Mouse (Mus musculus) macrophage (primary cell): ENCODE results near the gene Btn2a2. TPM values are rescaled to one million over a fixed set of nuclear protein-coding genes. Genes with fewer than 3 reads are reported as not detected.

Experiments
- H3K27ac ChIP-seq: fragments of 350-480 bp; formaldehyde crosslinking; 2 replicates; pipeline ENCODE4 v1.9.0; 2021
- H3K36me3 ChIP-seq: fragments of 350-480 bp; formaldehyde crosslinking; 2 replicates; pipeline ENCODE4 v1.9.0; 2021; ENCODE audit errors: inconsistent target
- H3K4me3 ChIP-seq: fragments of 350-480 bp; formaldehyde crosslinking; 2 replicates; pipeline ENCODE4 v1.9.0; 2021; ENCODE audit errors: inconsistent target
- H3K79me2 ChIP-seq: fragments of 350-480 bp; formaldehyde crosslinking; 2 replicates; pipeline ENCODE4 v1.9.0; 2021; ENCODE audit errors: inconsistent target
- WGBS: methylation state at CpG from one replicate; pipeline ENCODE4 v1.1.7; 2026; ENCODE audit warnings: inconsistent platforms; ENCODE audit not compliant: missing documents; 5-methylcytosine and 5-hydroxymethylcytosine counted together
- polyA plus RNA-seq: library from polyadenylated mRNA; stranded (reverse); fragments of 250-400 nt; gene quantifications from 3 replicates; pipeline ENCODE4 v1.2.4, GENCODE M21; 2018; ENCODE audit warnings: inconsistent platforms

Gene Btn2a2
- polyA plus RNA-seq, 1 experiment from 2014 or later = not detected

DNA sequence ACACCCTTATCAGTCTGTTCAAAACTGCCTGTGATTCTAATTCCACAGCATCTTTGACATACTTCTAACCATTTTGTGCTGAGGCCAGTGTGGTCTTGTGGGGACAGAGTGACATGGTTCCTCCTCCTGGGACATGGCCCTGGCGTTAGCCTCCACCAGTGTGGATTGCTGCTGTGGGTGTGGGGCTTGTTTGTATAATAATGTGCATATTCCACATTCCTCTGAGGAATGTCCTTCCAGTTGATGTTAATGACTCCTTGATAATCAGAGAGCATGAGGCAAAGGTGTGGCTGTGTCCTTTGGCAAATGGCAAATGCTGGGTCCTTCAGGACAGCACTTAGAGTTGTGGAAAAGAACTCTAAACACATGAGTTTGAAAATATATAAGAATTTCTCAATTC is 24.9 kb upstream of the Btn2a2 start:
- H3K79me2 ChIP-seq = no peaks in the 10 kb centered on the region
- H3K36me3 ChIP-seq = no peaks in the 10 kb centered on the region
- H3K4me3 ChIP-seq = no peak overlapping the region
- 100% methylated on average over 1 of the region's 1 CpGs for WGBS
- H3K27ac ChIP-seq = no peak overlapping the region

DNA sequence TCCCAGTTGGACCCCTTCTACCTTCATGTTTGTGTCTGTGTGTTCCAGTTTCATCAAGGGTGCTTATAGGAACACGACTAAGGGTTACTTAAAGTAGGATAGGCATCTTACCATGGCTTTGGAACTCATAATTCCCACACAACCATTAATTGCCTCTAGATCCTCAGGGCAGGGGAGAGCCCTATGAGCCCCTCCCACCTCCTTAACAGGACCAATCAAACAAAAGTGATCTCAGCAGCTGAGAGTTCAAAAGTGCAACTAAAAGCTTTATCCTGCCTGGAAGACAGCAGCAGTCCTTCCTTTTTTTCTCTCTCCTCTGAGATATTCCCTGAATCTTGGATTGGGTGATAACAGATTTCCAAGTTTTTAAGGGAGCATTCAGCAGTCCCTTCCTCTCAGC is 21.5 kb upstream of the Btn2a2 start:
- WGBS = 69% methylated on average over 1 of the region's 1 CpGs
- H3K36me3 ChIP-seq = no peaks in the 10 kb centered on the region
- no peaks in the 10 kb centered on the region for H3K79me2 ChIP-seq
- H3K27ac ChIP-seq = no peak overlapping the region
- H3K4me3 ChIP-seq = no peak overlapping the region

DNA sequence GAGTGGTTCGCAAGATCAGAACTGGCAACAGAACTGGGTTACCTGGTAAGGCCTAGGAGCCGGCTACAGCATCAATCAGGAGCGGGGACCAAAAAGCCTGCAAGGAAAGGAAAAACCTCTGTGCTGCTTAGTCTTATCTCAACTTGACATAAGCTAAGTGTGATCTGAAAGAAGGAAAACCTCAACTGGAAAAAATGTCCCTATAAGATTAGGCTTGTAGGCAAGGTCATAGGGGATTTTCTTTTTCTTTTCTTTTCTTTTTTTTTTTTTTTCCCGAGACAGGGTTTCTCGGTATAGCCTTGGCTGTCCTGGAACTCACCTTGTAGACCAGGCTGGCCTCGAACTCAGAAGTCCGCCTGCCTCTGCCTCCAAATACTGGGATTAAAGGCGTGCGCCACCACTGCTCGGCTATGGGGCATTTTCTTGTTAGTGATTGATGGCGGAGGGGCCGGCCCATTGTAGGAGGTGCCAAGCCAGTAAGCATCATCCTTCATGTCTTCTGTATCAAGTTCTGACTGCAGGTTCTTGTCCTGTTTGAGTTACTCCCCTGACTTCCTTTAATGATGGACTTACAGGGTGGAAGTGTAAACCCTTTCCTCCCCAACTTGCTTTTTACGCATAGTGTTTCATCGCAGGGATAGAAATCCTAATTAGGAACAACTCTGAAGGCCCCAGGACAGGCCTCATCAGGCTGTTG is 18.3 kb upstream of the Btn2a2 start:
- no peak overlapping the region for H3K27ac ChIP-seq
- no peak overlapping the region for H3K4me3 ChIP-seq
- H3K36me3 ChIP-seq = no peaks in the 10 kb centered on the region
- WGBS = 83% methylated on average over 12 of the region's 14 CpGs
- H3K79me2 ChIP-seq = no peaks in the 10 kb centered on the region

DNA sequence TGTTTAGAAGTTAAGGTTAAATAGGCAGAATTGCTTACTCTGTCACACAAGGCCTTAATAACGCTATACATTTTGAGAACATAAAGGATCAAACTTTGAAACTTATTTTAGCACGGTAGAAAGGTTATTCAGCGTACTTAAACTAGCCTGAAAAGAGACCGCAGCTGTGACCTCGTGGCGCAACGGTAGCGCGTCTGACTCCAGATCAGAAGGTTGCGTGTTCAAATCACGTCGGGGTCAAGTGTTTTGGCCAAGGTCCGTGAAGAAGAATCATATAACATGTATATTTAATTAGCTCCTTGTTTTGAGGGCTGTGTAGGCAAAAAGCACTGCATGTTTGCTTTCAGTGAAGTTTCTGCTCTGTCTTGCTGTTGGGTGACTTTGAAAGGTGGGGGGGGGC is 17.7 kb upstream of the Btn2a2 start:
- no peaks in the 10 kb centered on the region for H3K36me3 ChIP-seq
- no peaks in the 10 kb centered on the region for H3K79me2 ChIP-seq
- H3K27ac ChIP-seq = no peak overlapping the region
- WGBS = 57% methylated on average over 13 of the region's 13 CpGs
- H3K4me3 ChIP-seq = no peak overlapping the region

DNA sequence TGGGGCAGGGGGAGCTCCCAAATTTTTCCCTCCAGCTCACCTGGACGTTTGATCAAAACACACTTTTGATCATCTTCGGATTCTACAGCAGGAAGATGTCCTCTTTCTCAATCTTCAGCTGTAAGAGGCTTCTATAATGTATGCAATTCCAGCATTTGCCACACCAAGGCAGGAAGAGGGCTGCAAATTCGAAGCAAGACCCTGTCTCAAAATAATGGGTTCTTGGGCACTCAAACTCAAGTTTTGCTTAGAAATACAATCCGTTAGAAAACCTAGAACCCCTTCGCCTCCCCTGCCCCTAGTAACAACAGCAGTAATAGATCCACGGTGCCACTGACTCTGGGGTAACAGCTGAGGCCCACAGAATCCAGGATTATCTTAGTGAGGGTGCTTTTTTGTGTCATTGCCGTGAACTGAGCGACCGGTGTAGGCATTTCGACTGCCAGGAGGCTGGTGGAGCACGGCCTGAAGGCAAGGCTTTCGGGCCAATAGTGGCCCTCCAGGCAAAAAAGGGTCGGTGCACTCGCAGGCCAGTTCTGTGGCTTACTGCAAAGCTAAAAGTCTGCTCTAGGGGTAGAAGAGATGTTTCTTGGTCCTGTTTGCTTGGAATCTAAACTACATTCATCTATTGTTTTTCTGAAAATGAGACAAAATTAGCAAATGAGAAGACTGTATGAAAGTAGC is 17.1 kb upstream of the Btn2a2 start:
- WGBS = 67% methylated on average over 13 of the region's 14 CpGs
- no peaks in the 10 kb centered on the region for H3K36me3 ChIP-seq
- no peak overlapping the region for H3K4me3 ChIP-seq
- H3K79me2 ChIP-seq = no peaks in the 10 kb centered on the region
- no peak overlapping the region for H3K27ac ChIP-seq

DNA sequence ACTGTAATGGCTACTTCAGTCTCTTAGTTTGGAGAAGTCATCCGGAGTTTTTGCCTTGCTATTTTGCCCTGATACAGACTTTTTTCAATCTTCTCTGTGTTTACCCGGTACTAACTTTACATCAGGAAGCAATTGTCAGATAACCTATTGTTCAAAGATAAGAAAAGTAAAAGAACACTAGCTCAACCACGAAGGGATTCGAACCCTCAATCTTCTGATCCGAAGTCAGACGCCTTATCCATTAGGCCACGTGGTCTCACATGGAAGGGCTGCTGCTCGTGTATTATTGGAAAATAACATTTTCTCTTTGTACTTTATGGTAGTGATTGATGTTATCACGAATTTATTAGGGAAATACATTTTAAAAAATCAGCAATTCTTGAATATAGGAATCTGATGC is 15.1 kb upstream of the Btn2a2 start:
- Histone ChIP-seq H3K36me3 (no peaks in the 10 kb centered on the region), H3K4me3 (no peak overlapping the region), H3K27ac (no peak overlapping the region), H3K79me2 (no peaks in the 10 kb centered on the region)
- WGBS = 21% methylated on average over 9 of the region's 9 CpGs

DNA sequence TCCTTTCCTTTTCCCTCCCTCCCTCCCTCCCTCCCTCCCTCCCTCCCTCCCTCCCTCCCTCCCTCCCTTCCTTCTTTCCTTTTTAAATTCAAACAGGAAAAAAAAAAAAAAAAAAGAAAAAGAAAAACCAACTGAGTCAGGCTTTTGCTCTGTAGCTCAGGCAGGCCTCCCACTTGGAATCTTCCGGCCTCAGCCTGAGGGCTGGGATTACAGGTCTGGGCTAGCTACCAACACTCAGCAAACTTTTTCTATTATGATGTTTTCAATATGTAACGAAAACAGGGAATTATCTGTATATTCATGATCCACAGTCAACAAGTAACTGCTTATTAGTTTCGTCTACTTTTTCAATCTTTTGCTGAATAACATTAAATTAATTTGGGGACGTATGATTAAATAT is 14.3 kb upstream of the Btn2a2 start:
- 83% methylated on average over 4 of the region's 4 CpGs for WGBS
- Histone ChIP-seq H3K4me3 (no peak overlapping the region), H3K36me3 (no peaks in the 10 kb centered on the region), H3K79me2 (no peaks in the 10 kb centered on the region), H3K27ac (no peak overlapping the region)

DNA sequence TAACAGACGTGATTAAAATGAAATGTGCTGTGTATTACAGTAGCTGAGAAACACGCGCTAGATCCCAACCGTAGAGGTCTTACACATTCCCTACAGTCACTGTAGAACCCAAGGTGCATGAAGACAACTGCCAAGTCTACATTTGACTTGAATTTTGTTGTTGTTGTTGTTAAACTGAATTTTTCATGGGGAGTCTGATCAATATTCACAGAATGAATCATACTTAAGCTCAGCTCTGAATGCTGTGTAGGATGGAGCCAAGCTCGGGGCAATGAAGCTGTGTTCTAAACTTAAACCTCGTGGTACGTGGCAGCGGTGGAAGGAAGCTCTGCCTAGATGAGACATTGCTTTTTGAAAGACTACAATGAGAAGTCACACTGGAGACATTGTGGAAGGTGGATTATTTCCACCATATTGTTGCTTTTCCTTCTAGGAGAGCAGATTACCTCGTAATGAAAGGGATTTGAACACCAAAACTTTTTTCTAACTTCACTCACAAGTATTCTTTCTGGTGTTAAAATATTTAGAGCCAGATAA is 13.4 kb upstream of the Btn2a2 start:
- H3K27ac ChIP-seq = no peak overlapping the region

DNA sequence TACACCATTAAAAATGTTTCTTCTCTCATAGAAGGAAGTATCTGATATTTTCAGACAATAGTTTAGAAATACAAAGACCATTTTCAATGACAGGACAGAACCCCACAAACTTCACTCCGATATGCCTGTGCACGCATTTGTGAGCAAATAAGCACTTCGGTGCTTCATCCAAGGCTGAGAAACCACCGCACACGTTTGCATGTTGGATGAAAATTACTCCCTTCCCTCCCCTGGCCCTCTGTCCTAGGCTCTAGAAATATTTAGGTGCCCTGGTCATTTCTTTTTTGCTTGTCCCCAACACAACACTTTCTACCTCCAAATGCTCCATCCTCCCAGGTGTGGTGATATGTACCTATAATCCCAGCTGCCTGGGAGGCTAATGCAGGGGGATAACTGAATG is 12.9 kb upstream of the Btn2a2 start:
- Histone ChIP-seq H3K36me3 (no peaks in the 10 kb centered on the region), H3K79me2 (no peaks in the 10 kb centered on the region), H3K27ac (no peak overlapping the region), H3K4me3 (no peak overlapping the region)
- WGBS = 64% methylated on average over 5 of the region's 5 CpGs

More for the DNA sequence above, 13.4 kb upstream of the Btn2a2 start:
- H3K79me2 ChIP-seq = no peaks in the 10 kb centered on the region
- H3K36me3 ChIP-seq = no peaks in the 10 kb centered on the region
- 83% methylated on average over 9 of the region's 9 CpGs for WGBS
- H3K4me3 ChIP-seq = no peak overlapping the region

DNA sequence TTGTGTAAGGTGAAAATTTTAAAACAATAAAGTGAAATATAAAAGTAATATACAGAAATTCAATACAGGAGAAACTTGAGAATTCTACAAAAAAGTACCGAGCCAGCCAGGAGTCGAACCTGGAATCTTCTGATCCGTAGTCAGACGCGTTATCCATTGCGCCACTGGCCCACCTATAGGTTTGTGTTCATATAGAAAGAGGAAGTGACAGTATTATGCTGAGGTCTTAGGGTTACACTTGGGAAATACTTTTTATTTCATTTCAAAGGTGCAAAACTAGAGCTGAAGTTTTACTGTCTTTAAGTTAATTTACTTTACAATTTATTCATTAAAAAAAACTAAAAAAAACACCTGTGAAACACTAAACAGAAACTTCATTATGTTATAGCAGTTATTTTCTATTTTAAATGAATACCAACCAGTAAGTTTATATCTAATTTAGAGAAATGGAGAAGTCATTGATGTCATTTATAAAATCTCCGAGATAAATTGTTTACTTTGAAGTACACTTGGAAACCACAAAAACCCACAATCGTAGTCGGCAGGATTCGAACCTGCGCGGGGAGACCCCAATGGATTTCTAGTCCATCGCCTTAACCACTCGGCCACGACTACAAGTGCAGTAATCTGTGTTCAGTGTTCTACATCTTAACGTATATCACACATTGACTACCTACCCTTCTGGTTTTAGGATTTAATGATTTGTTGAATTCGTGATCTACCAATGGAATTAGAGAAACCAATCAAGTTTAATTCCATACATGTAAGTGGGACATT is 12.0 kb upstream of the Btn2a2 start:
- H3K4me3 ChIP-seq = no peak overlapping the region
- no peaks in the 10 kb centered on the region for H3K79me2 ChIP-seq
- 20% methylated on average over 17 of the region's 17 CpGs for WGBS
- no peak overlapping the region for H3K27ac ChIP-seq
- no peaks in the 10 kb centered on the region for H3K36me3 ChIP-seq

DNA sequence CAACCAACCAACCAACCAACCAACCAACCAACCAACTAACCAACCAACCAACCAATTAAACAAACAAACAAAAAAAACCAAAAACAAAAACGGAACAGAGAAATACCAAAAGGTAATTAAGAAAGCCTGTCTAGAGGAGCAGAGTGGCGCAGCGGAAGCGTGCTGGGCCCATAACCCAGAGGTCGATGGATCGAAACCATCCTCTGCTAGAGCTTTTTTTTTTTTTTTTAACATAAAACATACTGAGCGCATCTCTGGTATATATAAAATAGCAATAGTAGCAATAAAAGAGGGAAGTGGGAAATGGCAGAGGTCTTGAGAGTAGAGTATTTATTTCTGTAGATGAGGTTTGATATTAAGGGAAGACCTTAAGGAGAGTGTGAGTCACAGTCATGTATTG is 11.3 kb upstream of the Btn2a2 start:
- Histone ChIP-seq H3K79me2 (no peaks in the 10 kb centered on the region), H3K36me3 (no peaks in the 10 kb centered on the region), H3K27ac (no peak overlapping the region), H3K4me3 (no peak overlapping the region)
- WGBS = 77% methylated on average over 7 of the region's 7 CpGs

DNA sequence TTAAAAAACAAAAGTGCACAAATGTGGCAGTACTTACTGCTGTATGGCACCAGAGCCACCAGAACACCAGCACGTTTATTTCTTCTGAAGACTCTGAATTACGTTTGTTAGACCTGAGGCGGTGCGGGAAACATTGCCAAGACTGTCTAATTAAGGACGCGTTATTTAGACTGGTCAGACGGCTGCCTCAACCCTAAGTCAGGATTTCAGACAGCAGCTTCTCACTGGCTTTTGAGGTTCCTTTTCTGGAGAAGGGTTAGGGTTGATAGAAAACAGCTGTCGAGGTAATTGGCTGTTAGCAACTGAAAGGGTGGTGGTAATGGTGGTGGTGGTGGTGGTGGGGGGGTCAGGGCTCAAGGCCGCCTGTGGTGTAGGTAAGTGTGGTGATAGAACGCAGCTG is 10.0 kb upstream of the Btn2a2 start:
- Histone ChIP-seq H3K27ac (no peak overlapping the region), H3K4me3 (no peak overlapping the region), H3K79me2 (no peaks in the 10 kb centered on the region), H3K36me3 (no peaks in the 10 kb centered on the region)
- 55% methylated on average over 10 of the region's 10 CpGs for WGBS

DNA sequence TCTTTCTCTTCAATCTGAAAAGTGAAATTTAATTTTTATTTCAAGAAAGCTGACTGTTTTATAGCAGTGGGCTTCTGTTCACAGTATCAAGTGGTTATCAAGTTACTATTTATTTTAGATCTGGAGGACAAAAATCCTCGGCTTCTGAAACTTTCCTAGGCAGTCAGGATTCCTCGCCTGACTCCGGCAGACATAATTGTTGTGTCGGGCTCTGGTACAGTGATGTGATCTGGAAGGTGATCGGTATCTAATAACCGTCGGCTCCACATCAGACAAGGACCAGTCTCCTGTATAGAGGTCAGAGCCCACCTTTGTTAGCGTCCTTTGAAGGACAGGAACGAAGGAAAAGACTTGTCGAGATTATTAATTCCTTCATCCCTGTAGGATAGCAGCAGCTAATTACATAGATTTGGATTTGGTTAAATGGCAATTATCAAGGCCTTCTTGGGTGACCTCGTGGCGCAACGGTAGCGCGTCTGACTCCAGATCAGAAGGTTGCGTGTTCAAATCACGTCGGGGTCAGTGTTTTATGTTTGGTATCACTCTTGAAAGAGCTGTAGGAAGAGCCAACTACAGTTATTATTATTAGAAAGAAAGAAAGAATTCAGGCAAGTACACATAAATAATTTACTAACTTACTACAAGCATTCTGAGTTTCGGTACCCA is 9.1 kb upstream of the Btn2a2 start:
- H3K4me3 ChIP-seq = no peak overlapping the region
- no peaks in the 10 kb centered on the region for H3K79me2 ChIP-seq
- H3K36me3 ChIP-seq = no peaks in the 10 kb centered on the region
- WGBS = 74% methylated on average over 19 of the region's 19 CpGs
- no peak overlapping the region for H3K27ac ChIP-seq

DNA sequence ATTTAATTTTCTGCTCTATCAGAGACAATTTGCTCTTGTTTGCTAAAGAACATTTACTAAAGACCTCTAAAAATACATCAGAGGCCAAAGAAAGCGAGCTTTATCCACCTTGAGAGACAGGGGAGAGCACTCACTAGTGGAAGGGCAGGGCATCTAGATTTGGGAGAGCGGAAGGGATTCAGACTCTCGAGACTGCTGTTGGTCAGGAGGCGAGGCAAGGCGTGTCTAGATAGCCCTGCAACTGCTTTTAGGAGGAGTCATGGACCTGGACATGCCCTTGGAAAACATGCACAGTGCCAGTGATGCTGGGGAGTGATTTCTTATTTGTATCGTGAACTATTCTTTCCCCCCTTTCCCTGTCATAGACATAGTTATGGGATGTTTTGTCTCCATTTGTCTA is 6.9 kb upstream of the Btn2a2 start:
- H3K4me3 ChIP-seq = no peak overlapping the region
- no peaks in the 10 kb centered on the region for H3K36me3 ChIP-seq
- WGBS = 95% methylated on average over 6 of the region's 6 CpGs
- H3K27ac ChIP-seq = no peak overlapping the region
- no peaks in the 10 kb centered on the region for H3K79me2 ChIP-seq
